Mouse (Mus musculus) midbrain, embryonic 15.5 days (tissue): Measurements from ENCODE around the gene Ptchd1. TPM values are rescaled to one million over a fixed set of nuclear protein-coding genes. Genes with fewer than 3 reads are reported as not detected.

Experiments
- ATAC-seq: fragments of 200-750 bp; cut with Nextera tagmentation; replicated peaks from 2 replicates; pipeline ENCODE4 v1.8.0; 2017; ENCODE audit warnings: moderate TSS enrichment
- H3K27ac ChIP-seq: fragments of 300-500 bp; sonication (generic); 2 replicates; pipeline ENCODE4 v1.5.1; 2015; ENCODE audit warnings: mild to moderate bottlenecking, inconsistent platforms
- H3K27me3 ChIP-seq: fragments of 300-500 bp; sonication (generic); replicated peaks from 2 replicates; pipeline ENCODE4 v1.6.1; 2015; ENCODE audit warnings: inconsistent platforms
- H3K36me3 ChIP-seq: fragments of 300-500 bp; sonication (generic); replicated peaks from 2 replicates; pipeline ENCODE4 v1.6.1; 2015; ENCODE audit warnings: inconsistent platforms
- H3K4me1 ChIP-seq: fragments of 300-500 bp; sonication (generic); 2 replicates; pipeline ENCODE4 v1.6.1; 2015; ENCODE audit warnings: inconsistent platforms
- H3K4me2 ChIP-seq: fragments of 300-500 bp; sonication (generic); 2 replicates; pipeline ENCODE4 v1.6.1; 2015; ENCODE audit warnings: inconsistent platforms, mild to moderate bottlenecking, moderate library complexity
- H3K4me3 ChIP-seq: fragments of 300-500 bp; sonication (generic); 2 replicates; pipeline ENCODE4 v1.5.1; 2015; ENCODE audit warnings: mild to moderate bottlenecking, inconsistent platforms
- H3K9ac ChIP-seq: fragments of 300-500 bp; sonication (generic); 2 replicates; pipeline ENCODE4 v1.6.1; 2015; ENCODE audit warnings: mild to moderate bottlenecking, inconsistent platforms
- H3K9me3 ChIP-seq: fragments of 300-500 bp; sonication (generic); 2 replicates; pipeline ENCODE4 v1.6.1; 2016; ENCODE audit warnings: inconsistent platforms
- WGBS: fragments of 180-500 bp; shearing (Covaris S2); methylation state at CpG from one replicate; pipeline ENCODE4 v1.1.7; 2015; ENCODE audit warnings: mixed read lengths; 5-methylcytosine and 5-hydroxymethylcytosine counted together
- polyA plus RNA-seq: library from polyadenylated mRNA; unstranded; fragments of >200 nt; fragmentation: Nextera tagmentation; extraction: Ambion mirVana; gene quantifications from 2 replicates; pipeline ENCODE4 v1.2.1, GENCODE M21; 2015

Ptchd1 gene
- polyA plus RNA-seq, 1 experiment from 2014 or later, result 13.2 TPM

DNA sequence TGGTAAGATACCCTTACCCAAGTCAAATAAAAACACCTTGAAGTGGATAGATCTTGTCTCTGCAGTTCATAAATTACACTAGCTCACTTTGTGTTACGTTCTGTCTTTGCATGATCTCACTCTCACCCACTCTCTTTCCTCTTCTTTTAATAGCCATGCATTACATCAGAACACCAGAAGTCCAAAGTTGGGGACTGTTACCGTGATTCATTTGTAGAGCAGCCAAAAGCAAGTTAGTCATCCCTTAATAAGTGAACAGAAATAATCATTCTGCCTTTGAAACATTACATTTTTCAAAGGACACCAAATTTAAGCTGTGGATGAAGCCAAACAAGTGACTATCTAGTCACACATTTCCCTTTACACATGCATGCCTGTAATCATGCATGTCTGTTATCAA is 31.1 kb downstream of the Ptchd1 start:
- ATAC-seq, result no peak
- no peaks in the 10 kb centered on the region for H3K9me3 ChIP-seq
- 81% methylated on average over 2 of the region's 2 CpGs for WGBS
- no peak overlapping the region for H3K4me3 ChIP-seq
- H3K27me3 ChIP-seq, result no peaks in the 10 kb centered on the region
- no peak overlapping the region for H3K9ac ChIP-seq
- no peak overlapping the region for H3K4me2 ChIP-seq
- no peaks in the 10 kb centered on the region for H3K36me3 ChIP-seq
- no peak overlapping the region for H3K27ac ChIP-seq
- no peaks in the 10 kb centered on the region for H3K4me1 ChIP-seq

DNA sequence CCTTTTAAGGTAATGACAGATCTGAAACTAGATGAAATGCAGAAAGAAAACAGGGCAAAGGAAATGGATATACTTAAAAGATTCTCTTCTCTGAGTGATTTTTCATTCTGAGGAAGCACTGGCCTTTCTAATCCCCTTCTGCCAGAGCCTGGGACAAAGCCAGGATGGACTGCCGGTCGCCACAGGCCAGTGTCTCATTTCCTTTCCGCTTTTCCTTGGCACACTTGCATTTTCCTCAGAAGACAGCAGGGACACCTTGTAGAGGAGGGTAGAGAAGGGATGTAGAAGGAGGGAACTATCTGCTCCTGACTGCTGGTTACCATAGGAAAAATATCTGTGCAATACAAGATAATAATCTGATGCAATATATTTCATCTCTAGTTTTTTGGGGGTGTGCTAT is 32.1 kb downstream of the Ptchd1 start:
- Histone ChIP-seq H3K9ac (no peak overlapping the region), H3K27ac (no peak overlapping the region), H3K9me3 (no peaks in the 10 kb centered on the region), H3K27me3 (no peaks in the 10 kb centered on the region), H3K4me3 (no peak overlapping the region), H3K36me3 (no peaks in the 10 kb centered on the region), H3K4me2 (no peak overlapping the region), H3K4me1 (no peaks in the 10 kb centered on the region)
- no peak for ATAC-seq
- WGBS, result 81% methylated on average over 3 of the region's 3 CpGs

- H3K9ac ChIP-seq, result no peak overlapping the region
- H3K4me2 ChIP-seq, result no peak overlapping the region
- no peaks in the 10 kb centered on the region for H3K27me3 ChIP-seq
- H3K36me3 ChIP-seq, result no peaks in the 10 kb centered on the region
- no peak for ATAC-seq
- no peaks in the 10 kb centered on the region for H3K4me1 ChIP-seq
- WGBS, result 80% methylated on average over 2 of the region's 2 CpGs
- H3K4me3 ChIP-seq, result no peak overlapping the region
- H3K27ac ChIP-seq, result no peak overlapping the region
- H3K9me3 ChIP-seq, result no peaks in the 10 kb centered on the region
Measured at GRCm38 (mm10) chrX:155584586-155584985, 39.0 kb downstream of the Ptchd1 start.

DNA sequence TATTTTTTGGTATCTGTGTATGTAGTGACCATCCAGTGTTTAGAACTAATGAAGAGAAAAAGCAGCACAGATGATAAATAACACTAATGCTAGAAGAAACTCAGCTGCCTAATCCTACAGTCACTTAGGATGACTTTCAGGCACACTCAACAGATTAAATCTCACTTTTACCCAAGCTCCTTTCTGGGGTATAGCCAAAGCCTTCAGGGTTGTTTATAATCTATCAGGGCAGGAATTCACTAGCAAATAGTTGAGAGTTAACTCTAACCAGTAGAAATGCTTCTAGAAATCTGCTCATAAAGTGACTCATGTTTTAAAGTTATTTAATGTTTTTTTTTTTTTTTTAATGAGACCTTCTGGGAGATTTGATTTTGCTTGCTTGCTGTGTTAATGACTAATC is 43.8 kb downstream of the Ptchd1 start:
- H3K4me3 ChIP-seq, result no peak overlapping the region
- H3K9me3 ChIP-seq, result no peaks in the 10 kb centered on the region
- no peak for ATAC-seq
- no peaks in the 10 kb centered on the region for H3K27me3 ChIP-seq
- no peak overlapping the region for H3K27ac ChIP-seq
- H3K36me3 ChIP-seq, result no peaks in the 10 kb centered on the region
- H3K4me1 ChIP-seq, result no peaks in the 10 kb centered on the region
- no peak overlapping the region for H3K4me2 ChIP-seq
- H3K9ac ChIP-seq, result no peak overlapping the region

DNA sequence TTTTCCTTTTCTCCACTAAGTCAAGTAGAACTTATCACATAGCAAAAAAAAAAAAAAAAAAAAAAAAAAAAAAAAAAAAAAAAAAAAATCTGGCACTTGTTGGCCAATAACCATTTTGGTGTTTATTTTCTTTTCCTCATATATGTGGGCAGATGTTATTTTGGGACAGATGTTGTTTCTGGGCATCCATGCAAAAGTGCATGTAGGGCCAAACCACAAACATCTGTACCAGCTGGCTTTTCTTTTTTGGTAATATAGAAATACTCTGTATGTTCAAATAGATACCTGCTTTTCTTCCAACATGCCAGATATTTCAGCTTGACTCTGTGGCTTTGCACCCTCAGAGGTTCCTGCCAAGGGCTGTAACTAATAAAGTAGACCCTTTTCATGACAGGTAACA is 51.2 kb downstream of the Ptchd1 start:
- H3K27ac ChIP-seq, result no peak overlapping the region
- H3K4me3 ChIP-seq, result no peak overlapping the region
- ATAC-seq, result no peak
- H3K9ac ChIP-seq, result no peak overlapping the region
- H3K27me3 ChIP-seq, result no peaks in the 10 kb centered on the region
- H3K4me2 ChIP-seq, result no peak overlapping the region
- H3K36me3 ChIP-seq, result no peaks in the 10 kb centered on the region
- H3K9me3 ChIP-seq, result no peaks in the 10 kb centered on the region
- no peaks in the 10 kb centered on the region for H3K4me1 ChIP-seq

- Histone ChIP-seq H3K4me2 (no peak overlapping the region), H3K27ac (no peak overlapping the region), H3K9me3 (no peaks in the 10 kb centered on the region), H3K4me1 (no peaks in the 10 kb centered on the region), H3K4me3 (no peak overlapping the region), H3K9ac (no peak overlapping the region), H3K27me3 (no peaks in the 10 kb centered on the region), H3K36me3 (no peaks in the 10 kb centered on the region)
- ATAC-seq, result no peak
Measured at GRCm38 (mm10) chrX:155543780-155544179, 79.8 kb downstream of the Ptchd1 start.

Other genes starting within 250 kb of the Ptchd1 start
- gene Gm15155, start 927 bp upstream of the Ptchd1 start, polyA plus RNA-seq, result 0.57 TPM in 1 of 2 replicates, not detected in the other